Mouse (Mus musculus) thymus, adult 2 months (tissue): ENCODE data around the gene Prss53.

Experiments
- CTCF ChIP-seq: fragments of 200-500 bp; IDR thresholded peaks from 2 replicates; pipeline ENCODE4 v1.5.1; 2012; ENCODE audit warnings: mild to moderate bottlenecking, control low read depth, low read length, moderate library complexity, borderline replicate concordance; ENCODE audit not compliant: control insufficient read depth, poor library complexity, insufficient read depth; ENCODE audit errors: extremely low read depth
- POLR2A ChIP-seq: fragments of 200-500 bp; IDR thresholded peaks from 2 replicates; pipeline ENCODE4 v1.6.1; 2012; ENCODE audit warnings: mild to moderate bottlenecking, low read length, control low read depth, moderate library complexity; ENCODE audit not compliant: control insufficient read depth, poor library complexity, insufficient read depth; ENCODE audit errors: extremely low read depth

DNA sequence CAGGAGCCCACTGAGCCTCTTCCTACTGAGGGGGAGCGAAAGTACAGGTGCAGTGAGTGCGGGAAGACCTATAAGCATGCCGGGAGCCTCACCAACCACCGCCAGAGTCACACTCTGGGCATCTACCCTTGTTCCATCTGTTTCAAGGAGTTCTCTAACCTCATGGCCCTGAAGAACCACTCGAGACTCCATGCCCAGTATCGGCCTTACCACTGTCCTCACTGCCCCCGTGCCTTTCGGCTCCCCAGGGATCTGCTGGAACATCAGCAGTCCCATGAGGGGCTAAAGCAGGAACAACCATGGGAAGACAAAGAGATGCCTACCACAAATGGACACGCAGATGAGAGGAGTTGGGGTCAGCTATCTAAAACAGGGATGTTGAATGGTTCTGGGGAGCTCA lies 11.5 kb downstream of the Prss53 start:
- TF ChIP-seq POLR2A (no peak), CTCF (no peak)
